Mouse (Mus musculus): Measurements from ENCODE around the gene Slc7a8. TPM values are rescaled to one million over a fixed set of nuclear protein-coding genes. Genes with fewer than 3 reads are reported as not detected.

Gene Slc7a8
- under 1 TPM; 0.27 to 0.98 TPM for polyA plus RNA-seq (2017; shearing (Covaris generic))

DNA sequence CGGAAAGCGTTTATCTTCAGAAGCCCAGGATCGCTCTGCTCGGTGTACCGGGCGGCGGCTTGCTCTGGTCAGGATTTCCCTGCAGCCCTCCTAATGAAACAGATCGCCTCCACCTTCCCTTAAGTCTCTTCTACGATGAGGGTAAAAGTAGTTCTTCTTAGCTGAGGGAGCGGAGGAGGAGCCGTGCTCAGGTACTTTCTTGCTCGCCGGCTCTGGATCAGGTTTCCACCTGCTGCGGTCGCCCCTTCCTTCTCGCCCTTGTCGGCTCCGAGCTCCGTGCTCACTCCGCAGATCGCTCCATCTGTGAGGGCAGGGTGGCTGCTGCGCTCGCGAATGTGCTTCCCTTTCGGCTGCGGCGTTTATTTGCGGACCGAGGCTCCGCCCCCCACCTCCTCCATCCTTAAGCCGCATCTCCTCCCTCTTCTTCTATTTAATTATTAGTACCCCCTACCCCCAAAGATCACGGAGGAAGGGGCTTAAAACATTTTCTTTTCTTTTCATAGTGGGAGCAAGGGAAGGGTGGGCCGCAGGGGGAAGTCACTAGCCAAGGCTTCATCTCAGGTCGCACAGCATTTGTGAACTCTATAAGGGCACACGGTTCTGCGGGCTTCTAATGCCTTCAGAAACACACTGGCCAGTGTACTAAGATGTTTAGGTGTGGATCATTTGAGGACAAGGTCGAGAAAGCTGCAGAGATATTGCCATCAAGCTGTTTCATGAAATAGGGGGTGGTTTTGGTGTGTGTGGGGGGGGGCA, at the start of gene Slc7a8:
TSS of gene Slc7a8 (minus strand) at position 337 of the 756 bp plus-strand sequence.

DNA sequence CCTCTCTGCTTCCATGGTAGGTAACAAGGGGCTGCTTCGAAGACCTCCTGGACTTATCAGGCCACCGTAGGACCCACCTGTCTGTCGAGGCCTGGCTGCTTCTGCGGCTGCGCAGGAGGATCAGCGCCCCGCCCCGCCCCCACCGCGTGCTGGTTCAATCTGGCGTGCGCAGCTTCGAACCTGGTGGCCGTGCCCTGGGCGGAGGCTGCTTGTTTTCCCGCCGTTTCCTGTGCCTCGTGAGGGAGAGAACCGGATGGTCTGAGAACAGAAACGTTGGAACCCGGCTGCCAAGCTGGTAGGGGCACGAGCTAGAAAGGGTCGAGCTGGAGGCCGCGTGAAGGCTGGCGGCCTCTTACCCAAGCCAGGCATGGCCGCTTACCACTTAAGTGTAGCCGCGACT, 32.2 kb upstream of the Slc7a8 start, which contains the start of gene Rnf212b:
TSS of gene Rnf212b (plus strand) at position 151 of the 400 bp plus-strand sequence.

DNA sequence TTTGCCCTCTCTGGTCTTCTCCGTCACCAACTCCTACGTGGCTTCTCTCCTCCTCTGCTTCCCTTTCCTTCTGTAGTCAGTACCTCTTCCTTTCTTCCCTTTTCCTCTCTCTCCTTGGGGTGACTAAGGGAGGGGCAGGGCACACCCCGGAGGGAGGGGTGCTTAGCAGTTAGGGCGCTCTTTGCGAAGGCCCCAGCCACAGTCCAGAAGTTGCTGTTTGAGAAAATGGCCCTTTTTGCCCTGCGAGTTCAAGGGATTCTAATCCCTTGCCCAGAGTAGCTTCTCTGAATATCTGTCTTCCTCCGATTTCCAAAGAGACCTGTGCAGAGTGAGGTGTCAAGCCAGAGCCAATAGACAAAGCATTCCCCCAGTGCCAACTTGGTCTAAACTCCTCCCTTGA, 69.7 kb downstream of the Slc7a8 start, which contains the start of gene Cebpe:
TSS of gene Cebpe (minus strand) at position 101 of the 400 bp plus-strand sequence.

DNA sequence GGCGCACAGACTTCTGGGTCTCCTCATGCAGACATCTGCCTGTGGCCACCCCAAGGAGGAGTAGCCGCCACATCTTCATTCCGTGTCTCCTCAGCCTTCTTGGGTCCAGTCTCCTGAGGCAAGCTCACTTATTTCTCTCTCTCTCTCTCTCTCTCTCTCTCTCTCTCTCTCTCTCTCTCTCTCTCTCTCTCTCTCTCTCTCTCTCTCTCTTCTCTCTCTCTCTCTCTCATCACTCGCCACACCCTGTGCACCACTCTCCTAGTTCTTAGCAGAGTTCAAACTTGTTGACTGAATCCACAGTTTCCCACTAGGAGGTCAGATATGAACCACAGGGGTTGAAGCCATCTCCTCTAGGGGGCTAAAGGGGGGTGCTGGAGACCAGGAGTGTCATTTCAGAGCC, 83.0 kb downstream of the Slc7a8 start, which contains the start of gene Gm29776:
TSS of gene Gm29776 (minus strand) at position 101 of the 400 bp plus-strand sequence.

DNA sequence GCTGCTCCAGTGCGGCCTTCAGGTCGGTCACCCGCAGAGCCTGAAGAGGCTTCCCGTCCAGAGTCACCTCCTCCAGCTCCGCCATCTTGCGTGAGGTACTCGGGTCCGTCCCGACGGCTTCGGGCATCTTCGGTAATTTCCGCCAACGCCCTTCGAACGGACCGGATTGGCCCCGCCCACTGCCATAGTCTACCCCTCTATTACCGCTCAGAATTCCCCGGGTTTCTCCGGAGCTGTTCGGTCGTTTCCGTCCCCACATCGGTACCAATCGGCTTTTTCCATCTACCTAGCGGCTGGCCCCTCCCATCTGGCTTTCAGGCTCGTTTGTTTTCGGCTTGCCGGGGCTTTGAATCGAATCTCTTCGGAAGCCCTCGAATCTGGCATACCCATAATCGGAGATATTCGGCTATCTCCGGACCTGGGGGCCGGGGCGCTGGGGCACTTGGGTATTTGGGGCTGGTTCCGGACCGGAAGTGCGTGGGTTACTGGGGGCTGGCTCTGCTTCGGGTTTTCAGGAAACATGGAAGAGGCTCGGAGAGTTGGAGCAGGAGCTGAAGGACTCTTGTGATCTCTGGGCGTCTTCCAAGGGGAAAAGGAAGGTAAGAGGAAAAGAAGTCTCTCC, 95.1 kb downstream of the Slc7a8 start, which contains the start of gene Acin1:
TSS of gene Acin1 (minus strand) at position 410 of the 622 bp plus-strand sequence.

DNA sequence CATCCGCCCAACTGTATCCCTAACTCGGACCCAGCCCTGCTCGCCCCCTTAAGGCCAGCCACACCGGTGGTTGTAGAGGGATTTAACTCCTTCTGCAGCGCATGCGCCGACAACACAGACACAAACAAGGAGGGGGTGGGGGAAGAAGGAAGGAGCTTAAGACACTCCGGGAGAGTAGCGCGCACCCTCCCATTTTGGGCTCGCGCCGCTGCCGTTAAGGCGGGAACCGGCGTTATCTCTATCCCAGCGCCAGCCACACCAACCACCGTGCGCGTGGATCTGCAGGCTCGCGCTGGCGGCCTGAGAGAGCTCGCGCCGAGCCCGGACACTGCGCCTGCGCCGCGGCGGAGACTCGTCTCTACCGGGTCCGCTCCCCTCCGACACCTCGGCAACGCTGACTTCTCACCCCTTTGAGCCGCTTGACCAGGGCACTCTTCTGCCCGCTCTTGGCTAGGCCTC, 95.7 kb downstream of the Slc7a8 start, which contains the start of gene 1700123O20Rik:
TSS of gene 1700123O20Rik (plus strand) at position 154 of the 459 bp plus-strand sequence.

Other genes starting within 250 kb of the Slc7a8 start
- 10 to 100 TPM; 37.6 to 42.8 TPM for gene Haus4, start 227.3 kb downstream of the Slc7a8 start, polyA plus RNA-seq (2017; shearing (Covaris generic))
- under 1 TPM; 0.17 to 0.18 TPM for gene Ajuba, start 204.4 kb downstream of the Slc7a8 start, polyA plus RNA-seq (2017; shearing (Covaris generic))
- gene 4931414P19Rik, start 176.0 kb downstream of the Slc7a8 start, polyA plus RNA-seq (2017; shearing (Covaris generic)): 1 to 10 TPM; 1.3 to 3.3 TPM
- 100 to 1,000 TPM; 242 to 247 TPM for gene Psmb5, start 163.9 kb downstream of the Slc7a8 start, polyA plus RNA-seq (2017; shearing (Covaris generic))
- under 1 TPM in 1 of 2 experiments, not detected in 1; 0.12 TPM for gene Psmb11, start 160.5 kb downstream of the Slc7a8 start, polyA plus RNA-seq (2017; shearing (Covaris generic))
- gene Gm17606, start 141.0 kb downstream of the Slc7a8 start, polyA plus RNA-seq (2017; shearing (Covaris generic)): not detected
- gene Cdh24, start 140.6 kb downstream of the Slc7a8 start, polyA plus RNA-seq (2017; shearing (Covaris generic)): 1 to 10 TPM; 1.4 to 4.0 TPM
- 10 to 100 TPM; 78.0 to 83.7 TPM for gene 1700123O20Rik, start 95.7 kb downstream of the Slc7a8 start, polyA plus RNA-seq (2017; shearing (Covaris generic))
- 100 to 1,000 TPM in 1 of 2 experiments, 10 to 100 TPM in 1; 92.0 to 116 TPM for gene Acin1, start 95.0 kb downstream of the Slc7a8 start, polyA plus RNA-seq (2017; shearing (Covaris generic))
- under 1 TPM; 0.08 to 0.17 TPM for gene Gm29776, start 83.1 kb downstream of the Slc7a8 start, polyA plus RNA-seq (2017; shearing (Covaris generic))
- under 1 TPM in 1 of 2 experiments, not detected in 1; 0.79 TPM for gene Cebpe, start 69.8 kb downstream of the Slc7a8 start, polyA plus RNA-seq (2017; shearing (Covaris generic))
- under 1 TPM in 1 of 2 experiments, not detected in 1; 0.28 TPM for gene Rnf212b, start 32.2 kb upstream of the Slc7a8 start, polyA plus RNA-seq (2017; shearing (Covaris generic))
- 10 to 100 TPM; 14.3 to 15.8 TPM for gene Homez, start 89.0 kb upstream of the Slc7a8 start, polyA plus RNA-seq (2017; shearing (Covaris generic))
- gene Ppp1r3e, start 95.6 kb upstream of the Slc7a8 start, polyA plus RNA-seq (2017; shearing (Covaris generic)): 1 to 10 TPM in 1 of 2 experiments, under 1 TPM in 1; 0.54 to 1.5 TPM
- under 1 TPM; 0.20 to 0.21 TPM for gene Bcl2l2, start 101.4 kb upstream of the Slc7a8 start, polyA plus RNA-seq (2017; shearing (Covaris generic))
- under 1 TPM in 1 of 2 experiments, not detected in 1; 0.30 TPM for gene Gm20521, start 101.5 kb upstream of the Slc7a8 start, polyA plus RNA-seq (2017; shearing (Covaris generic))
- 100 to 1,000 TPM; 180 to 240 TPM for gene Pabpn1, start 110.6 kb upstream of the Slc7a8 start, polyA plus RNA-seq (2017; shearing (Covaris generic))
- 1 to 10 TPM; 3.1 to 7.2 TPM for gene Slc22a17, start 131.2 kb upstream of the Slc7a8 start, polyA plus RNA-seq (2017; shearing (Covaris generic))
- not detected for gene Efs, start 144.2 kb upstream of the Slc7a8 start, polyA plus RNA-seq (2017; shearing (Covaris generic))
- gene Il25, start 150.7 kb upstream of the Slc7a8 start, polyA plus RNA-seq (2017; shearing (Covaris generic)): not detected
- gene Cmtm5, start 154.3 kb upstream of the Slc7a8 start, polyA plus RNA-seq (2017; shearing (Covaris generic)): under 1 TPM in 1 of 2 experiments, not detected in 1; 0.43 TPM
- under 1 TPM in 1 of 2 experiments, not detected in 1; 0.05 TPM for gene Myh6, start 185.0 kb upstream of the Slc7a8 start, polyA plus RNA-seq (2017; shearing (Covaris generic))
- gene Gm17428, start 195.0 kb upstream of the Slc7a8 start, polyA plus RNA-seq (2017; shearing (Covaris generic)): not detected
- under 1 TPM in 1 of 2 experiments, not detected in 1; 0.11 TPM for gene Myh7, start 212.7 kb upstream of the Slc7a8 start, polyA plus RNA-seq (2017; shearing (Covaris generic))
- gene Ngdn, start 233.5 kb upstream of the Slc7a8 start, polyA plus RNA-seq (2017; shearing (Covaris generic)): 100 to 1,000 TPM; 108 to 134 TPM

All from activated CD4-positive, CD25-positive, alpha-beta regulatory T cell (primary cell).